Mouse (Mus musculus) gastrocnemius, postnatal 14 days (tissue): Measurements from ENCODE around the gene Armc10. TPM values are rescaled to one million over a fixed set of nuclear protein-coding genes. Genes with fewer than 3 reads are reported as not detected.
"Not testable (repeated sequence)": the region's sequence is repeated elsewhere in the genome, so short reads cannot be mapped to it uniquely, and the experiment has no call there.

Experiments used
- DNase-seq: peaks from one replicate; pipeline ENCODE4 v3.0.0; 2021; ENCODE audit warnings: mixed read lengths
- intact Hi-C: fragments of 180-260 bp; cut with DNase I; formaldehyde crosslinking; loops from one replicate; pipeline ENCODE4 v1.15.1; 2025; ENCODE audit warnings: low total_unique reads
- long read RNA-seq, 2 experiments: library from polyadenylated mRNA; stranded (forward); transcript quantifications; one replicate each; pipeline ENCODE4 v2.0.0; 2021
- total RNA-seq, 2 experiments: library from RNA; stranded (reverse); gene quantifications; 2 replicates each; pipeline ENCODE4 v1.2.3; 2021

Armc10 gene
- total RNA-seq, result 1 to 10 TPM; 6.2 to 6.8 TPM
- long read RNA-seq, experiment 1, partial matches to known transcripts, result 0 of 3 reads
- long read RNA-seq, experiment 1, other reads (novel, unspliced or antisense), result 0 of 3 reads
- long read RNA-seq, experiment 2, partial matches to known transcripts, result 0 of 3 reads
- long read RNA-seq, experiment 2, other reads (novel, unspliced or antisense), result 0 of 3 reads

- intact Hi-C loops, result loop anchor here (10.0 kb wide), 1 partner anchor 381 kb away; no protein-coding TSS in a partner anchor
- peak; percentile 82 for DNase-seq
Observed at GRCm38 (mm10) chr5:21645439-21646132, at the start of gene Armc10, which contains the start of gene Fbxl13. Armc10 (plus strand) TSS chr5:21645813. Fbxl13 (minus strand) TSS chr5:21645634.

- DNase-seq, intact Hi-C loops: not testable (repeated sequence)
Observed at GRCm38 (mm10) chr5:21599536-21599935, 46.1 kb upstream of the Armc10 start.

- no peak for DNase-seq
- intact Hi-C loops, result no loop called here
Observed at GRCm38 (mm10) chr5:21599961-21600360, 45.7 kb upstream of the Armc10 start.

GRCm38 (mm10) chr5:21605936-21606335 lies 39.7 kb upstream of the Armc10 start:
- intact Hi-C loops, result no loop called here
- no peak for DNase-seq

GRCm38 (mm10) chr5:21608311-21609304 lies 37.0 kb upstream of the Armc10 start:
- DNase-seq, result peak; percentile 49
- intact Hi-C loops, result no loop called here

- intact Hi-C loops, result no loop called here
Observed at GRCm38 (mm10) chr5:21610996-21611395, 34.6 kb upstream of the Armc10 start.

GRCm38 (mm10) chr5:21614299-21614698 lies 31.3 kb upstream of the Armc10 start:
- intact Hi-C loops, DNase-seq: not testable (repeated sequence)

More at GRCm38 (mm10) chr5:21610996-21611395, 34.6 kb upstream of the Armc10 start:
- no peak for DNase-seq

GRCm38 (mm10) chr5:21616450-21617009 lies 29.1 kb upstream of the Armc10 start:
- intact Hi-C loops, result no loop called here
- no peak for DNase-seq

GRCm38 (mm10) chr5:21625916-21626315 lies 19.7 kb upstream of the Armc10 start:
- intact Hi-C loops, result no loop called here

GRCm38 (mm10) chr5:21640961-21641360 lies 4.7 kb upstream of the Armc10 start:
- intact Hi-C loops, result loop anchor here (5.0 to 10.0 kb wide), 2 partner anchors 214 to 376 kb away; no protein-coding TSS in a partner anchor
- DNase-seq, result no peak

More at GRCm38 (mm10) chr5:21625916-21626315, 19.7 kb upstream of the Armc10 start:
- DNase-seq, result no peak

- intact Hi-C loops, result loop anchor here (5.0 to 10.0 kb wide), 2 partner anchors 216 to 379 kb away; no protein-coding TSS in a partner anchor
- DNase-seq, result no peak
Observed at GRCm38 (mm10) chr5:21643606-21644005, 2.0 kb upstream of the Armc10 start.

- intact Hi-C loops, result loop anchor here (5.0 to 10.0 kb wide), 2 partner anchors 218 to 380 kb away; no protein-coding TSS in a partner anchor
- DNase-seq, result no peak
Observed at GRCm38 (mm10) chr5:21644891-21645438, 648 bp upstream of the Armc10 start.

- intact Hi-C loops, result loop anchor here (10.0 kb wide), 1 partner anchor 381 kb away; no protein-coding TSS in a partner anchor
- DNase-seq, result no peak
Observed at GRCm38 (mm10) chr5:21646133-21646491, 499 bp downstream of the Armc10 start.

GRCm38 (mm10) chr5:21650736-21651135 lies 5.1 kb downstream of the Armc10 start:
- DNase-seq, result no peak
- intact Hi-C loops, result no loop called here

GRCm38 (mm10) chr5:21651885-21652612 lies 6.4 kb downstream of the Armc10 start:
- intact Hi-C loops, result no loop called here
- DNase-seq, result no peak

- intact Hi-C loops, result no loop called here
- no peak for DNase-seq
Observed at GRCm38 (mm10) chr5:21656912-21657311, 11.3 kb downstream of the Armc10 start.

- DNase-seq, result no peak
- intact Hi-C loops, result no loop called here
Observed at GRCm38 (mm10) chr5:21658038-21658437, 12.4 kb downstream of the Armc10 start.
